Mouse (Mus musculus) hindbrain, embryonic 10.5 days (tissue): ENCODE data around the gene Anks1b. TPM values are rescaled to one million over a fixed set of nuclear protein-coding genes. Genes with fewer than 3 reads are reported as not detected.

ENCODE experiments used
- DNase-seq: peaks from one replicate; pipeline ENCODE4 v3.0.0-alpha.2; 2017; ENCODE audit warnings: low spot score
- H3K27ac ChIP-seq: fragments of 300-500 bp; sonication (generic); 2 replicates; pipeline ENCODE4 v1.5.1; 2016; ENCODE audit warnings: mild to moderate bottlenecking, moderate library complexity
- H3K27me3 ChIP-seq: fragments of 300-500 bp; sonication (generic); 2 replicates; pipeline ENCODE4 v1.6.1; 2016; ENCODE audit warnings: mild to moderate bottlenecking; ENCODE audit not compliant: poor library complexity, insufficient read depth, severe bottlenecking
- H3K36me3 ChIP-seq: fragments of 300-500 bp; sonication (generic); 2 replicates; pipeline ENCODE4 v1.6.1; 2016; ENCODE audit warnings: mild to moderate bottlenecking, moderate library complexity
- H3K4me1 ChIP-seq: fragments of 300-500 bp; sonication (generic); replicated peaks from 2 replicates; pipeline ENCODE4 v1.6.1; 2016; ENCODE audit warnings: mild to moderate bottlenecking
- H3K4me3 ChIP-seq: fragments of 300-500 bp; sonication (generic); 2 replicates; pipeline ENCODE4 v1.5.1; 2016; ENCODE audit warnings: mild to moderate bottlenecking, moderate library complexity
- H3K9me3 ChIP-seq: fragments of 300-500 bp; sonication (generic); 2 replicates; pipeline ENCODE4 v1.6.1; 2016; ENCODE audit warnings: mild to moderate bottlenecking, moderate library complexity
- WGBS: fragments of 180-500 bp; shearing (Covaris S2); methylation state at CpG from one replicate; pipeline ENCODE4 v1.1.7; 2016; 5-methylcytosine and 5-hydroxymethylcytosine counted together
- polyA plus RNA-seq: library from polyadenylated mRNA; unstranded; fragments of >200 nt; fragmentation: Nextera tagmentation; extraction: Ambion mirVana; gene quantifications from 2 replicates; pipeline ENCODE4 v1.2.1, GENCODE M21; 2016

Gene Anks1b
- polyA plus RNA-seq, 1 experiment from 2014 or later, result 4.1 TPM

DNA sequence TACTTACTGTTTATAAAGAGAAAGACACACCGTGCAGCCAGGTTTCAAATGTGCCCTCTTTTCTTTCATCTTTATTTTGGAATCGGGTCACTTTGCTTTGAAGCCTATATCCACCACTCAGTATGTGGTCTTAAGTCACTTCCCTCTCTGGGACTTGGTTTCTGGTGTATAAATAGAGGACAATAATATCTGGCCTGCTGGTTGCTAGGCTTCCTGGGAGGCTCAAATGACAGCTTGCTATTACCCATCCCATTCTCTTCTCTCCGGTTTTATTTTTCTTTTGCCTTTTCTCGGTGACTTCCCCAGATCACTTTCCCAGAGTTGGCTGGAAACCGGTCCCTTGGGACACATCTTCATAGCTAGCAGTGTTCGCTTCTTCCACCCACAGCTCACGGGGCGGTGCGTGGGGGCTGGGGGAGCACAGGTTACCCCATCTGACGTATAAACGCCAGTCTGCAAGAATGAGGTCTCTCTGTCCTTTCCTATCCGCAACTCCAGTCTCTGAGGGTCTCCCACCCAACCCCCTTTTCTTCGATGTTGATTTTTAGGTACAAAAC lies 815.5 kb downstream of the Anks1b start:
- Histone ChIP-seq H3K4me1 (0 out of 2 replicates have a peak, but pooled peaks cover 5% of the 10 kb centered on the region), H3K27me3 (no peaks in the 10 kb centered on the region), H3K27ac (no peak overlapping the region), H3K9me3 (no peaks in the 10 kb centered on the region), H3K36me3 (no peaks in the 10 kb centered on the region), H3K4me3 (no peak overlapping the region)
- 58% methylated on average over 13 of the region's 13 CpGs for WGBS
- DNase-seq, result no peak

DNA sequence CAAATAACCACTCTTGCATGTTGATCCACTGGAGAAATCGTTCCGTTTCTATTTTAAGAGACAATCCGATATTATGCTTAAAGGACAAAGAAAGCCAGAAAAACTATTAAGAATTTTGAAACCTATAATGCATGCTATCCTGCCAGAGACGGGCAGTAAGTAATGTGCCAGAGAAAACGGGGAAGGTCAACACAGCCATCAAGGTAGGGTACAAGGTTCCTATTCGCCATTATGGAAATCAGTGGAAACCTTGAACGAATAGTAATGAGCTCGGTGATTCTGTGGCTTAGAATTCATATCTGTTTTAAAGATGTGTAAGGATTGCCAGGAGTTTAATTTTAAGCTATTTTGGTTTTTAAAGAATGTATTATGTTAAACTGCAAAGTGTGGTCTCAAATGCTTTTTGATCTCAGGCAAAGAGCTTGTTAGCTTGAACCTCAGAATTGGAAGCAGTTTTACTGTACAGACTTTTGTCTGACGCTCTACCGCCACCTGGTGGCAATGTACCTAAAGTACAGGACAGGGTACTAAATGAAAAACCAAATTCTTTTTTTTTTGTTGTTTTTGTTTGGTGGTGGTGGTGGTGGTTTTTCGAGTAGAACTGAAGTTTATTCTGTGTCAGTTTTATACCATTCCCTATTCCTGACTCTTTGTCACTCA lies 816.7 kb downstream of the Anks1b start:
- H3K27ac ChIP-seq, result no peak overlapping the region
- 59% methylated on average over 11 of the region's 11 CpGs for WGBS
- peak; percentile 62 for DNase-seq
- H3K4me1 ChIP-seq, result 0 out of 2 replicates have a peak, but pooled peaks cover 5% of the 10 kb centered on the region
- no peak overlapping the region for H3K4me3 ChIP-seq
- H3K36me3 ChIP-seq, result no peaks in the 10 kb centered on the region
- H3K27me3 ChIP-seq, result no peaks in the 10 kb centered on the region
- no peaks in the 10 kb centered on the region for H3K9me3 ChIP-seq

DNA sequence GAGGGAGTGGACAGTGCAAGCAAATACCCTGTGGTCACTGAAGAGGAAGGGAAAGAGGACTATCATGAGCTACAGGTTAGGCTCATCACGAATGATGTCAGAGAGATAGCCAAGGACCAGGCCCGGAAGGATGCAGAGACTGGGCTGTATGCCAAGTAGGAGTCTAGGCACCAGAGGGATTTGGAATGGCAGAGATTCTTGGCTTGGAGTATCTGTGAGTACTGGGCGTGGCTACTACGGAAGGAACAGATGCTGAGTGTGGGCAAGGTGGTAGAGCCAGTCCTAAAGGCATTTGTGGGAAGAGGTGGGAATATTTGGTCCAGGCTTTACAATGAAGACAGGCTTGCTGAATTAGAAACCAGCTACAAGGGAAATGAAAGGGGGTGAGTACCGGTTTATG lies 823.4 kb downstream of the Anks1b start:
- Histone ChIP-seq H3K9me3 (no peaks in the 10 kb centered on the region), H3K4me1 (no peaks in the 10 kb centered on the region), H3K27ac (no peak overlapping the region), H3K4me3 (no peak overlapping the region), H3K27me3 (no peaks in the 10 kb centered on the region), H3K36me3 (no peaks in the 10 kb centered on the region)
- no peak for DNase-seq
- 92% methylated on average over 5 of the region's 5 CpGs for WGBS

DNA sequence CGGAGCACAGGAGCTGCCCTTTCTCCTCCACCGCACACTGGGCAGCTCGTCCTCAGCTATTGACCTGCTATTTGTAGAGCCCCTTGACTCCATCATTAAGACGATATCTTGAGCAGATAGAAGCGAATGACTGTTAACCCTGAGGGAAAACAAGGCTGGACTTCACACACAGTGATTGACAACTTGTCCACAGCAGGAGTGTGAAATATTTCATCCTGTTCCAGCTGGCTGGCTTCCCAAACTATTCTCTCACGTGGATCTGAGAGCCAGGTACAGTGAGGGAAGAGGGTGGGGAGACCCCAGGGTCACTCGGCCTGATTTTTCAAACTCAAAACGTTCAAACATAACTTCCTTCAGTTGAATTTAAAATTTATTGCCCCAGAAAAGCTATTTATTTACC lies 824.1 kb downstream of the Anks1b start:
- no peaks in the 10 kb centered on the region for H3K27me3 ChIP-seq
- H3K4me1 ChIP-seq, result no peaks in the 10 kb centered on the region
- H3K9me3 ChIP-seq, result no peaks in the 10 kb centered on the region
- DNase-seq, result no peak
- H3K36me3 ChIP-seq, result no peaks in the 10 kb centered on the region
- no peak overlapping the region for H3K27ac ChIP-seq
- H3K4me3 ChIP-seq, result no peak overlapping the region
- 64% methylated on average over 8 of the region's 8 CpGs for WGBS

DNA sequence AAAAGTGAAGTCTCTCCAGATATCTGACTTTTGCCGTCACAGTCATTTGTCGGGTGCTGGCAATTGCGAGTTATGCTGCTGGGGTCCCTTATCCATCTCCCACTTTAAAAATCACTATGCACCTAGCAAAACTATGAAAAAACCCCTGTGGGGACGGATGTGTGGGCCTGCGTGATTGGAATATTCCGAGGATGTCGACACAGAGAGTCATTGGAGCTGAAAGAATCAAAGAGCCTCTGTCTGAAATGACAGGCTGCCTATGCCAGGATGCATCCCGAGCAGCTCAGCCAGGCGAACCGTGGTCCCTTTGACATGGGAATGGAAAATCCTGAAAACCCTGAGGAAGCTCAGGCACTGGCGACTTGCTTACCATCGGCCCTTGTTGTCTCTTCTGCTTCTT lies 825.9 kb downstream of the Anks1b start:
- DNase-seq, result no peak
- H3K9me3 ChIP-seq, result no peaks in the 10 kb centered on the region
- no peak overlapping the region for H3K4me3 ChIP-seq
- H3K27me3 ChIP-seq, result no peaks in the 10 kb centered on the region
- H3K36me3 ChIP-seq, result no peaks in the 10 kb centered on the region
- H3K27ac ChIP-seq, result no peak overlapping the region
- H3K4me1 ChIP-seq, result no peaks in the 10 kb centered on the region
- WGBS, result 70% methylated on average over 12 of the region's 12 CpGs

DNA sequence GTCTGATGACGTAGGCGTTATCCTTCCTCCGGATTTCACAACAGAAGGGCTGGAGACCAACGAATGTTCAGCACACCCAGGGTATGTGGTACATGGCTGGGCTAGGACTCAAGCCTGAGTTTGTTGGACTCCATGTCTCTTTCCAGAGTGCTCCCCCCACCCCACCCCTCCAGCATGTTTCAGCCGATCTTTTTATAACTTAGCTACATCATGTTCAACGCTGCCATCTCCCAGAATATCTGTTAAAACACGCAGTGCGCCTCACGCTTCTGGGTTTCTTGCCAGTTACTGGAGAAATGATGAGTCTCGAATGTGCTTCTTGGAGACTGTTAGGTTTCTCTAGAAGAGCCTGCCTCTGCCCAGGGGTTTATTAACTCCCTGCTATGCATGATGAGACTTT lies 831.3 kb downstream of the Anks1b start:
- WGBS, result 94% methylated on average over 10 of the region's 10 CpGs
- Histone ChIP-seq H3K9me3 (no peaks in the 10 kb centered on the region), H3K4me3 (no peak overlapping the region)

DNA sequence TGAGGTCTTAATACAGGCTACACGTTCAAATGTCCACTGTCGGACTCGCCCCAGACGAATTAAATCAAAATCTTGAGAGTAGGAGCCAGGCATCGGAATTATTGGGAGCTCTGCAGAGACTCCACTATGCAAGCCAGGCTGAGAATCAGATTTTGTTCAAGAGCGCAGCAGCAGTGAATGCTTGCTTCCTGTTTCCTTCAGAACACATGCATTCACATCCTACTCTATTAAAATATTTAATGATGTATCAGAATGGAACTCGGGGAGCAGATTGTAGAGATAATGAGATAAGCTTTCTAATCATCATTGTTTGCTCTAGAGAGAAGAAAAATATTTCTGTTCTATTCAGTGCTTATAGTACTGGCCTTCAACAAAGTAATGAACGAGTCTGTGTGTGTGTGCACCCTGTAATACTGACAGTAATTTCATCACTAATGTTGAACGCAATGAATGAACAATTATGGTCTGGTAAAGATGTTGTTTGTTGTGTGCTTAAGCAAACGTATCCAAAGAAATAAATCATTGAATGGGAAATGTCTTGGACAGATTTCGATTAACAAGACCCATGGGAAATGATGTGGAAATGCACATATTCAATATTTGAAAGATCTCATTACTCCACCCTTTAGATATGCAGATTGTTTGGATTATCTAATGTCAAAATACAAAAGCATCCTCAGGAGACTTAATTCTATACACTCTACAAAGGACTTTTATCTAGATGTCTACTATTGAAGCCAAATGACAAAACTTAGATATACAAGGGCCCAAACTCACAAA lies 835.7 kb downstream of the Anks1b start:
- Histone ChIP-seq H3K36me3 (no peaks in the 10 kb centered on the region), H3K27ac (peak overlapping the region; percentile 71; the same call in 1 of the 2 replicates), H3K9me3 (no peaks in the 10 kb centered on the region), H3K4me1 (peaks cover 19% of the 10 kb centered on the region), H3K27me3 (no peaks in the 10 kb centered on the region), H3K4me3 (no peak overlapping the region)
- 59% methylated on average over 11 of the region's 11 CpGs for WGBS
- DNase-seq, result no peak

More for the DNA sequence above, 831.3 kb downstream of the Anks1b start:
- Histone ChIP-seq H3K27ac (no peak overlapping the region), H3K36me3 (no peaks in the 10 kb centered on the region), H3K4me1 (peaks cover 13% of the 10 kb centered on the region), H3K27me3 (no peaks in the 10 kb centered on the region)
- no peak for DNase-seq

DNA sequence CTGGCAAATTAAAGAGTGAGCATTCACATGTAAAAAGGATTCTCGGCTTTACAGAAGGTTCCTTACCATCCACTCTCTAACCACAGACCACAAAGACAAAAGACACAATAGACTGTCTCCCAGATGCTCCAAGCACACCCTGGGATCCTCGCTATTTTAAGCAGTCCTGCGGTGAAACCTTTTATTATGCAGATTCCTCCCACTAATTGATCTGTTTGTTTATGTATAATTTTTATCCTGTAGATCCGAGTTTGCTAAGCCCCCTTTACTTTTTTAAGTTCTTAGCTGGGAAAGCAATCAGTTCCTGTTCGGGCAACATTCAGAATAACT lies 836.3 kb downstream of the Anks1b start:
- no peaks in the 10 kb centered on the region for H3K27me3 ChIP-seq
- DNase-seq, result no peak
- peak overlapping the region; percentile 47; the same call in 1 of the 2 replicates for H3K27ac ChIP-seq
- H3K9me3 ChIP-seq, result no peaks in the 10 kb centered on the region
- 8% methylated on average over 5 of the region's 5 CpGs for WGBS
- no peaks in the 10 kb centered on the region for H3K36me3 ChIP-seq
- H3K4me1 ChIP-seq, result peaks cover 19% of the 10 kb centered on the region
- H3K4me3 ChIP-seq, result no peak overlapping the region

DNA sequence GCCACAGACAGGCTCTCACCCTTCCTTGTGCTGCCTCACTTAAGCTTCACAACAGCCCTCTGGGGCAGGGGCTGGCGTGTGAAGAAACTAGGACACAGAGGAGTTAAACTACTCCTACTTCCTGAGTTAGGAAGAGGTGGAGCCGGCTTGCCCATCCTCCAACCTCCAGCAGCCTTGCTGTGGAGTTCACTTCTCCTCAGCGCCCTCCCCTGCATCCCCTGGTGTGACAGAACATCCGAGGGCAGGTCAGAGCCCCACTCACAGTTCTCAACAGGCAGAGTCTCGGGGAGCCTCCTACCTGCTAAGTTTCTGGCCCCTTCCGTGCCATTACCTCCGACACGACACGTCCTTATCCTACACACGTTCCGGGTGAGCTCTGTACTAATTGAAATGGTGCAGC lies 844.7 kb downstream of the Anks1b start:
- H3K27ac ChIP-seq, result no peak overlapping the region
- H3K27me3 ChIP-seq, result no peaks in the 10 kb centered on the region
- no peak overlapping the region for H3K4me3 ChIP-seq
- H3K36me3 ChIP-seq, result no peaks in the 10 kb centered on the region
- DNase-seq, result no peak
- no peaks in the 10 kb centered on the region for H3K9me3 ChIP-seq
- 0 out of 2 replicates have a peak, but pooled peaks cover 2% of the 10 kb centered on the region for H3K4me1 ChIP-seq
- WGBS, result 52% methylated on average over 11 of the region's 11 CpGs

DNA sequence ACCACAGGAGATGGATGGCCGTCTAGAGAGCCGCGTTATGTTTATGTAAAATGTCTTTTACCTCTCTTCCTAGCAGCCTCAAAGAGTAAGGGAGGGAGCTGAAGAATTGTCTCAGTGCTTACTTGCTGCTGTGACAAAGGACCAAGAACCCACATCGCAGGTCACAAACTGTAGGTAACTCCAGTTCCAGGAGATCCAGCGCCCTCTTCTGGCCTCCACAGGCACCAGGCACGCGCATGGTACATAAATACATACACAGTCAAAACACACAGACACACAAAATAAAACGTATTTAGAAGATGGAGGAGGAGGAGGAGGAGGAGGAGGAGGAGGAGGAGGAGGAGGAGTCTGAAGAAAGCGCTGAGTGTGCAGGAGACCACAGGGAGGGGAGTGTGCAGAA lies 845.4 kb downstream of the Anks1b start:
- H3K4me3 ChIP-seq, result no peak overlapping the region
- no peak overlapping the region for H3K27ac ChIP-seq
- 92% methylated on average over 9 of the region's 9 CpGs for WGBS
- no peaks in the 10 kb centered on the region for H3K36me3 ChIP-seq
- no peaks in the 10 kb centered on the region for H3K9me3 ChIP-seq
- H3K27me3 ChIP-seq, result no peaks in the 10 kb centered on the region
- no peak for DNase-seq
- 0 out of 2 replicates have a peak, but pooled peaks cover 2% of the 10 kb centered on the region for H3K4me1 ChIP-seq

DNA sequence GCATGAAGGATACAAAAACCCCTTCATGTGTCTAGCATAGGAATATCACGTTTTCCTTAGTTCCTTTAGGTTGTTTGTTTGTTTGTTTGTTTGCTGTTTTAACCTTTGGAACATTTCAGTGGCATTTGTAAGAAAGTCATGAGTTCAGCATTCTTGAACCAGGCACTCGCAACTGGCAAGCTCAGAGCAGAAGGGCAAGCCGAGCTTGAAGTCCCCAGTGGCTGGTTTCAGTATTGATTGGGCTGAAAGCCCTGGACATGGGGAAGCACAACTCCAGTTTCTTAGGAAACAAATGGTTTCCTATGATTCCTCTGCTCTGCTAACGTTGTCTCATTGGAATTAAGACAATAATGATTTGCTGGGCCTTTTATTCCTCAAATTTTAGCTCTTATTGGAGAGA lies 846.7 kb downstream of the Anks1b start:
- H3K27me3 ChIP-seq, result no peaks in the 10 kb centered on the region
- 0 out of 2 replicates have a peak, but pooled peaks cover 2% of the 10 kb centered on the region for H3K4me1 ChIP-seq
- no peak for DNase-seq
- H3K9me3 ChIP-seq, result no peaks in the 10 kb centered on the region
- no peak overlapping the region for H3K27ac ChIP-seq
- no peaks in the 10 kb centered on the region for H3K36me3 ChIP-seq
- no peak overlapping the region for H3K4me3 ChIP-seq
- 58% methylated on average over 4 of the region's 4 CpGs for WGBS

DNA sequence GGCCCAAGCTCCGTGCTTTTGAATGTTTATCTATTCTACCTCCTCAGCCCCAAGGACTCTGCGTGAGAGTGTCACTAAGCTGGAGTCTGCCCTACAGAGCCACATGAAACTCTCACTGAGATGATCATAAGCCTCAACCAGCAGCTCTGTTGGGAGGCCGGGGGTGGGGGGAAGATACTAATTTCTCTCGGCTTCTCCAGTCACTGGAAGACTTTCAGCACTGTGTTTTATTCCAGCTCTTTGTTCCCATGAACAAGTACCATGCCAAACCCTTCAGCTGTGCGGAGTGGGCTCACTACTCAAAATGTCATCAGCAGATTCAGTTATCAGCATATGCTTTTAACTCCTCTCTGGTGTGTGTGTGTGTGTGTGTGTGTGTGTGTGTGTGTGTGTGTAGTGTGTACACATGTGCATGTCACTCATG lies 849.8 kb downstream of the Anks1b start:
- Histone ChIP-seq H3K27me3 (peaks cover 11% of the 10 kb centered on the region), H3K4me1 (no peaks in the 10 kb centered on the region), H3K9me3 (no peaks in the 10 kb centered on the region), H3K27ac (no peak overlapping the region), H3K36me3 (no peaks in the 10 kb centered on the region), H3K4me3 (no peak overlapping the region)
- 85% methylated on average over 5 of the region's 5 CpGs for WGBS
- no peak for DNase-seq

DNA sequence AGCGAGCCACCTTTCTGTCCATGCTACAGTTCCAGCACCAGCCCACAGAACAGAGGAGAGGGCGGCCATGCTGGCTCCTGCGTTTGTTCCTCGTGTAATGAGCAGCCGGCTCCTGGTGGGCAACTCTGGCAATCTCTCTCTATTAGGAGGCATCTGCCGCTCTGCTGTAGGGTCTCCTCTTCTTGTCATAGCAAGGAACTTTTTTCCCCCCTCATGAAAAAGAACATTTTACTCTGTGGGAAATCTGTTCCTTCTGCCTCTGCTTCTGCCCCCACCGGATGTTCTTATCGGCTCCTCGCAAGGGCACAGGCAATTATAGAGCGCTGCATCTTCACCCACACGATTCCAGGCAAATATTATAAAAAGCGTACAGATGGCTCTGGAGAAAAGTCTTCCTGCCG lies 850.6 kb downstream of the Anks1b start:
- Histone ChIP-seq H3K4me3 (no peak overlapping the region), H3K9me3 (no peaks in the 10 kb centered on the region), H3K4me1 (peaks cover 6% of the 10 kb centered on the region), H3K36me3 (no peaks in the 10 kb centered on the region), H3K27me3 (peaks cover 15% of the 10 kb centered on the region), H3K27ac (no peak overlapping the region)
- 90% methylated on average over 13 of the region's 13 CpGs for WGBS
- no peak for DNase-seq
